Mouse (Mus musculus) forebrain, embryonic 14.5 days (tissue): ENCODE results near the gene P4hb. TPM values are rescaled to one million over a fixed set of nuclear protein-coding genes. Genes with fewer than 3 reads are reported as not detected.

Source experiments
- ATAC-seq: fragments of 200-750 bp; cut with Nextera tagmentation; 2 replicates; pipeline ENCODE4 v1.8.0; 2017; ENCODE audit warnings: mild to moderate bottlenecking, moderate library complexity
- DNase-seq: peaks from one replicate; pipeline ENCODE4 v3.0.0-alpha.2; 2015; ENCODE audit warnings: low spot score
- H3K27ac ChIP-seq: fragments of 300-500 bp; sonication (generic); 2 replicates; pipeline ENCODE4 v1.5.1; 2014; ENCODE audit warnings: low read depth, mild to moderate bottlenecking, control low read depth, low read length, moderate library complexity
- H3K27me3 ChIP-seq: fragments of 300-500 bp; sonication (generic); replicated peaks from 2 replicates; pipeline ENCODE4 v1.6.1; 2014; ENCODE audit warnings: low read length, control low read depth, mixed read lengths; ENCODE audit not compliant: control insufficient read depth, insufficient read depth
- H3K36me3 ChIP-seq: fragments of 300-500 bp; sonication (generic); 2 replicates; pipeline ENCODE4 v1.6.1; 2014; ENCODE audit warnings: low read length, control low read depth; ENCODE audit not compliant: control insufficient read depth, insufficient read depth
- H3K4me1 ChIP-seq: fragments of 300-500 bp; sonication (generic); 2 replicates; pipeline ENCODE4 v1.6.1; 2014; ENCODE audit warnings: antibody characterized with exemption, low read length, control low read depth; ENCODE audit not compliant: control insufficient read depth, insufficient read depth
- H3K4me2 ChIP-seq: fragments of 300-500 bp; sonication (generic); 2 replicates; pipeline ENCODE4 v1.6.1; 2014; ENCODE audit warnings: mild to moderate bottlenecking, control low read depth, low read length
- H3K4me3 ChIP-seq: fragments of 300-500 bp; sonication (generic); 2 replicates; pipeline ENCODE4 v1.5.1; 2014; ENCODE audit warnings: low read depth, low read length, control low read depth
- H3K9ac ChIP-seq: fragments of 300-500 bp; sonication (generic); 2 replicates; pipeline ENCODE4 v1.6.1; 2014; ENCODE audit warnings: mild to moderate bottlenecking, low read length, control low read depth, moderate library complexity
- H3K9me3 ChIP-seq: fragments of 300-500 bp; sonication (generic); replicated peaks from 2 replicates; pipeline ENCODE4 v1.6.1; 2016; ENCODE audit warnings: low read length, control low read depth, mixed read lengths; ENCODE audit not compliant: control insufficient read depth
- WGBS: fragments of 180-500 bp; shearing (Covaris S2); extraction: QIAGEN DNeasy Blood & Tissue Kit; methylation state at CpG from one replicate; pipeline ENCODE4 v1.1.7; 2014; 5-methylcytosine and 5-hydroxymethylcytosine counted together
- polyA plus RNA-seq: library from polyadenylated mRNA; unstranded; fragments of >200 nt; fragmentation: Nextera tagmentation; extraction: Ambion mirVana; gene quantifications from 2 replicates; pipeline ENCODE4 v1.2.1, GENCODE M21; 2014

The P4hb gene
- polyA plus RNA-seq, 1 experiment from 2014 or later, result 332 TPM

GRCm38 (mm10) chr11:120541907-120542306 lies 31.1 kb downstream of the P4hb start:
- Histone ChIP-seq H3K27me3 (no peaks in the 10 kb centered on the region), H3K9ac (no peak overlapping the region), H3K4me1 (no peaks in the 10 kb centered on the region; the same call in 1 of the 2 replicates), H3K4me3 (no peak overlapping the region), H3K9me3 (no peaks in the 10 kb centered on the region), H3K36me3 (peaks cover 37% of the 10 kb centered on the region), H3K27ac (no peak overlapping the region), H3K4me2 (no peak overlapping the region)
- no peak for DNase-seq
- ATAC-seq, result no peak
- 28% methylated on average over 4 of the region's 4 CpGs for WGBS

- no peak overlapping the region for H3K27ac ChIP-seq
- no peak overlapping the region for H3K9ac ChIP-seq
- ATAC-seq (peak; percentile 52; the same call in 1 of the 2 replicates), DNase-seq (peak; percentile 33)
- H3K27me3 ChIP-seq, result no peaks in the 10 kb centered on the region
- no peak overlapping the region for H3K4me2 ChIP-seq
- no peaks in the 10 kb centered on the region; the same call in 1 of the 2 replicates for H3K4me1 ChIP-seq
- H3K36me3 ChIP-seq, result peaks cover 30% of the 10 kb centered on the region
- 18% methylated on average over 10 of the region's 10 CpGs for WGBS
- no peaks in the 10 kb centered on the region for H3K9me3 ChIP-seq
- H3K4me3 ChIP-seq, result no peak overlapping the region
These were observed 33.6 kb downstream of the P4hb start for GRCm38 (mm10) chr11:120539285-120540014.

GRCm38 (mm10) chr11:120538955-120539284 lies 34.1 kb downstream of the P4hb start:
- peaks cover 25% of the 10 kb centered on the region for H3K36me3 ChIP-seq
- H3K9ac ChIP-seq, result no peak overlapping the region
- ATAC-seq (0 out of 2 replicates have a peak, but pooled peaks have one; percentile 4), DNase-seq (no peak)
- WGBS, result 50% methylated on average over 8 of the region's 8 CpGs
- no peaks in the 10 kb centered on the region for H3K9me3 ChIP-seq
- H3K4me3 ChIP-seq, result no peak overlapping the region
- H3K27me3 ChIP-seq, result no peaks in the 10 kb centered on the region
- no peak overlapping the region for H3K27ac ChIP-seq
- H3K4me2 ChIP-seq, result no peak overlapping the region
- no peaks in the 10 kb centered on the region; the same call in 1 of the 2 replicates for H3K4me1 ChIP-seq

- Histone ChIP-seq H3K4me1 (no peaks in the 10 kb centered on the region; the same call in 1 of the 2 replicates), H3K9me3 (no peaks in the 10 kb centered on the region), H3K36me3 (peaks cover 21% of the 10 kb centered on the region), H3K4me3 (no peak overlapping the region), H3K9ac (no peak overlapping the region), H3K27ac (no peak overlapping the region), H3K27me3 (no peaks in the 10 kb centered on the region), H3K4me2 (no peak overlapping the region)
- WGBS, result 88% methylated on average over 3 of the region's 3 CpGs
- ATAC-seq, result no peak
- DNase-seq, result no peak
These were observed 34.6 kb downstream of the P4hb start for GRCm38 (mm10) chr11:120538485-120538884.

GRCm38 (mm10) chr11:120535804-120536203 lies 37.2 kb downstream of the P4hb start:
- Histone ChIP-seq H3K9ac (no peak overlapping the region), H3K36me3 (no peaks in the 10 kb centered on the region), H3K4me2 (no peak overlapping the region), H3K4me1 (no peaks in the 10 kb centered on the region; the same call in 1 of the 2 replicates), H3K27ac (no peak overlapping the region), H3K9me3 (no peaks in the 10 kb centered on the region), H3K4me3 (no peak overlapping the region), H3K27me3 (peaks cover 21% of the 10 kb centered on the region)
- DNase-seq (no peak), ATAC-seq (no peak)
- 67% methylated on average over 3 of the region's 3 CpGs for WGBS

GRCm38 (mm10) chr11:120535145-120535544 lies 37.9 kb downstream of the P4hb start:
- Histone ChIP-seq H3K4me3 (no peak overlapping the region), H3K4me2 (no peak overlapping the region), H3K9ac (no peak overlapping the region), H3K9me3 (no peaks in the 10 kb centered on the region), H3K27me3 (peaks cover 28% of the 10 kb centered on the region), H3K4me1 (peaks cover 2% of the 10 kb centered on the region; the same call in 1 of the 2 replicates), H3K36me3 (no peaks in the 10 kb centered on the region), H3K27ac (no peak overlapping the region)
- DNase-seq (no peak), ATAC-seq (no peak)
- WGBS, result 76% methylated on average over 3 of the region's 3 CpGs

GRCm38 (mm10) chr11:120534093-120534492 lies 39.0 kb downstream of the P4hb start:
- Histone ChIP-seq H3K36me3 (no peaks in the 10 kb centered on the region), H3K4me3 (no peak overlapping the region), H3K27me3 (peaks cover 38% of the 10 kb centered on the region), H3K27ac (no peak overlapping the region), H3K9me3 (no peaks in the 10 kb centered on the region), H3K4me1 (peaks cover 2% of the 10 kb centered on the region; the same call in 1 of the 2 replicates), H3K9ac (no peak overlapping the region), H3K4me2 (no peak overlapping the region)
- ATAC-seq, result no peak
- WGBS, result 86% methylated on average over 8 of the region's 8 CpGs
- DNase-seq, result no peak

GRCm38 (mm10) chr11:120531646-120532045 lies 41.4 kb downstream of the P4hb start:
- Histone ChIP-seq H3K27ac (no peak overlapping the region), H3K4me1 (0 out of 2 replicates have a peak, but pooled peaks cover 2% of the 10 kb centered on the region), H3K4me3 (no peak overlapping the region), H3K27me3 (peaks cover 47% of the 10 kb centered on the region), H3K4me2 (no peak overlapping the region), H3K36me3 (no peaks in the 10 kb centered on the region), H3K9ac (no peak overlapping the region), H3K9me3 (no peaks in the 10 kb centered on the region)
- no peak for ATAC-seq
- no peak for DNase-seq
- 29% methylated on average over 9 of the region's 9 CpGs for WGBS
